Mouse (Mus musculus) left cerebral cortex, postnatal 10 days (tissue): ENCODE results near the gene Olfr639. TPM values are rescaled to one million over a fixed set of nuclear protein-coding genes. Genes with fewer than 3 reads are reported as not detected.
"Not testable (repeated sequence)": the region's sequence is repeated elsewhere in the genome, so short reads cannot be mapped to it uniquely, and the experiment has no call there.

Experiments
- DNase-seq, 2 experiments: peaks; one replicate each; pipeline ENCODE4 v3.0.0; 2021 to 2022; ENCODE audit warnings: low spot score in 2 of 2, mixed read lengths in 1 of 2; ENCODE audit errors: extremely low spot score in 1 of 2
- intact Hi-C: fragments of 180-260 bp; cut with DNase I; formaldehyde crosslinking; loops from one replicate; pipeline ENCODE4 v1.15.1; 2025
- total RNA-seq, 2 experiments: library from RNA; stranded (reverse); gene quantifications; 2 replicates each; pipeline ENCODE4 v1.2.3; 2021

Gene Olfr639
- under 1 TPM; 0.11 to 0.20 TPM for total RNA-seq

GRCm38 (mm10) chr7:104017203-104017602 is at the start of gene Olfr639:
Gene Olfr639, minus strand, starts transcription at chr7:104017303.
- DNase-seq, result no peak
- intact Hi-C loops, result no loop called here

- DNase-seq, result no peak
- intact Hi-C loops, result no loop called here
Observed at GRCm38 (mm10) chr7:104061345-104061744, 44.2 kb upstream of the Olfr639 start, which contains the start of gene 4930516K23Rik. Gene 4930516K23Rik, minus strand, starts transcription at chr7:104061445.

GRCm38 (mm10) chr7:104059215-104059614 is 42.1 kb upstream of the Olfr639 start:
- no peak for DNase-seq

GRCm38 (mm10) chr7:104052566-104052965 is 35.5 kb upstream of the Olfr639 start, which contains the start of gene Olfr642:
Gene Olfr642, minus strand, starts transcription at chr7:104052666.
- no peak for DNase-seq
- intact Hi-C loops, result no loop called here

More at GRCm38 (mm10) chr7:104059215-104059614, 42.1 kb upstream of the Olfr639 start:
- intact Hi-C loops, result no loop called here

- intact Hi-C loops, result no loop called here
- no peak for DNase-seq
Observed at GRCm38 (mm10) chr7:104050745-104051144, 33.6 kb upstream of the Olfr639 start.

- DNase-seq, result no peak
- intact Hi-C loops, result no loop called here
Observed at GRCm38 (mm10) chr7:104035145-104035544, 18.0 kb upstream of the Olfr639 start, which contains the start of gene Olfr641. Gene Olfr641, plus strand, starts transcription at chr7:104035445.

- DNase-seq, result no peak
Observed at GRCm38 (mm10) chr7:104026978-104027377, 9.9 kb upstream of the Olfr639 start.

GRCm38 (mm10) chr7:104025473-104025872 is 8.4 kb upstream of the Olfr639 start, which contains the start of gene Olfr640:
Gene Olfr640, minus strand, starts transcription at chr7:104025573.
- intact Hi-C loops, result no loop called here
- DNase-seq, result no peak

More at GRCm38 (mm10) chr7:104026978-104027377, 9.9 kb upstream of the Olfr639 start:
- intact Hi-C loops, result no loop called here

- intact Hi-C loops, result no loop called here
- DNase-seq, result no peak
Observed at GRCm38 (mm10) chr7:104021651-104022050, 4.5 kb upstream of the Olfr639 start.

GRCm38 (mm10) chr7:104018953-104019352 is 1.9 kb upstream of the Olfr639 start:
- no peak for DNase-seq
- intact Hi-C loops, result no loop called here

- no peak for DNase-seq
- intact Hi-C loops, result no loop called here
Observed at GRCm38 (mm10) chr7:103999124-103999523, 18.0 kb downstream of the Olfr639 start.

- intact Hi-C loops, result no loop called here
- no peak for DNase-seq
Observed at GRCm38 (mm10) chr7:103998446-103998845, 18.7 kb downstream of the Olfr639 start, which contains the start of gene Olfr638. Gene Olfr638, plus strand, starts transcription at chr7:103998746.

GRCm38 (mm10) chr7:103971782-103972181 is 45.3 kb downstream of the Olfr639 start:
- intact Hi-C loops, result no loop called here
- DNase-seq, result no peak

GRCm38 (mm10) chr7:103970852-103971251 is 46.3 kb downstream of the Olfr639 start, which contains the start of gene Olfr635:
Gene Olfr635, plus strand, starts transcription at chr7:103971152.
- no peak for DNase-seq
- intact Hi-C loops, result no loop called here

GRCm38 (mm10) chr7:103966873-103967272 is 50.2 kb downstream of the Olfr639 start:
- DNase-seq, intact Hi-C loops: not testable (repeated sequence)

Other genes with a start within 250 kb of the Olfr639 start
- gene Olfr69, start 245.7 kb downstream of the Olfr639 start, total RNA-seq, result not detected
- not detected for gene Olfr68, start 237.6 kb downstream of the Olfr639 start, total RNA-seq
- not detected for gene Olfr67, start 225.5 kb downstream of the Olfr639 start, total RNA-seq
- 100 to 1,000 TPM in 1 of 2 experiments, 10 to 100 TPM in 1; 58.1 to 118 TPM for gene Hbb-bt, start 203.3 kb downstream of the Olfr639 start, total RNA-seq
- gene Hbb-bs, start 189.2 kb downstream of the Olfr639 start, total RNA-seq, result 100 to 1,000 TPM; 487 to 924 TPM
- gene Hbb-bh2, start 176.8 kb downstream of the Olfr639 start, total RNA-seq, result not detected
- gene Hbb-bh1, start 174.1 kb downstream of the Olfr639 start, total RNA-seq, result not detected
- gene Hbb-y, start 164.1 kb downstream of the Olfr639 start, total RNA-seq, result not detected
- gene Olfr66, start 131.1 kb downstream of the Olfr639 start, total RNA-seq, result not detected
- gene Olfr64, start 122.8 kb downstream of the Olfr639 start, total RNA-seq, result not detected
- under 1 TPM in 1 of 2 experiments, not detected in 1; 0.19 TPM for gene Olfr65, start 113.8 kb downstream of the Olfr639 start, total RNA-seq
- gene Olfr631, start 88.5 kb downstream of the Olfr639 start, total RNA-seq, result not detected
- under 1 TPM in 1 of 2 experiments, not detected in 1; 0.26 TPM for gene Olfr632, start 83.0 kb downstream of the Olfr639 start, total RNA-seq
- gene Olfr633, start 72.9 kb downstream of the Olfr639 start, total RNA-seq, result not detected
- under 1 TPM; 0.04 to 0.06 TPM for gene Olfr635, start 46.2 kb downstream of the Olfr639 start, total RNA-seq
- not detected for gene Olfr638, start 18.6 kb downstream of the Olfr639 start, total RNA-seq
- gene Olfr640, start 8.3 kb upstream of the Olfr639 start, total RNA-seq, result not detected
- not detected for gene Olfr641, start 18.1 kb upstream of the Olfr639 start, total RNA-seq
- not detected for gene Olfr642, start 35.4 kb upstream of the Olfr639 start, total RNA-seq
- not detected for gene 4930516K23Rik, start 44.1 kb upstream of the Olfr639 start, total RNA-seq
- gene Olfr644, start 54.6 kb upstream of the Olfr639 start, total RNA-seq, result not detected
- not detected for gene Olfr645, start 68.2 kb upstream of the Olfr639 start, total RNA-seq
- not detected for gene Olfr646, start 87.6 kb upstream of the Olfr639 start, total RNA-seq
- gene Ubqln5, start 112.5 kb upstream of the Olfr639 start, total RNA-seq, result not detected
- not detected for gene Olfr643, start 120.1 kb upstream of the Olfr639 start, total RNA-seq
- gene Ubqln3, start 126.0 kb upstream of the Olfr639 start, total RNA-seq, result not detected
- gene Ubqlnl, start 133.3 kb upstream of the Olfr639 start, total RNA-seq, result not detected
- not detected for gene Olfm5, start 147.5 kb upstream of the Olfr639 start, total RNA-seq
- gene Olfr648, start 166.1 kb upstream of the Olfr639 start, total RNA-seq, result under 1 TPM; 0.34 to 0.43 TPM
- not detected for gene Olfr649, start 178.7 kb upstream of the Olfr639 start, total RNA-seq
- gene Trim6, start 201.5 kb upstream of the Olfr639 start, total RNA-seq, result under 1 TPM; 0.63 to 0.75 TPM
- gene Trim34a, start 227.2 kb upstream of the Olfr639 start, total RNA-seq, result under 1 TPM; 0.88 to 0.99 TPM